Mouse (Mus musculus): ENCODE measurements at regions not wholly inside any gene's neighbourhood (a gene's known extent, or its start where the extent isn't known, plus 50 kb on each side); places are given as distances from the start of the nearest gene placed in this dataset.

- Histone ChIP-seq H3K4me3 (ENCODE audit: insufficient read depth in 1 of 2, low read depth in 1 of 2, low read length in 2 of 2, poor library complexity in 1 of 2, severe bottlenecking in 1 of 2) (no peak overlapping the region), H3K9me3 (ENCODE audit: control insufficient read depth, insufficient read depth, low read depth, low read length) (no peaks in the 10 kb centered on the region), H3K9ac (ENCODE audit: insufficient read depth, low read depth, low read length, poor library complexity, severe bottlenecking) (no peak overlapping the region), H3K27ac (ENCODE audit: insufficient read depth, low read depth, low read length, poor library complexity, severe bottlenecking) (no peak overlapping the region), H3K4me1 (ENCODE audit: control insufficient read depth in 2 of 2, insufficient read depth in 2 of 2, low read length in 2 of 2, poor library complexity in 1 of 2) (no peaks in the 10 kb centered on the region), H3K36me3 (ENCODE audit: control insufficient read depth, insufficient read depth, low read length, poor library complexity, severe bottlenecking) (no peaks in the 10 kb centered on the region)
- no peak for TF ChIP-seq CHD2 (IDR thresholded peaks at IDR 0.05; ENCODE audit: low read depth, low read length)
- no peak for TF ChIP-seq MAFK (IDR thresholded peaks at IDR 0.05; ENCODE audit: insufficient read depth, low read depth, low read length)
- TF ChIP-seq ZNF384 (IDR thresholded peaks at IDR 0.05; ENCODE audit: low read depth, low read length) = no peak
- in situ Hi-C loops (cut with MboI; ENCODE audit: low sequenced_read_pairs in 2 of 2, unreplicated experiment in 2 of 2) = no loop called here
- DNase-seq (ENCODE audit: low read depth, low spot score) = no peak
Measured at GRCm38 (mm10) chr4:10051296-10052267, 822.7 kb upstream of the 2610301B20Rik start.

DNA sequence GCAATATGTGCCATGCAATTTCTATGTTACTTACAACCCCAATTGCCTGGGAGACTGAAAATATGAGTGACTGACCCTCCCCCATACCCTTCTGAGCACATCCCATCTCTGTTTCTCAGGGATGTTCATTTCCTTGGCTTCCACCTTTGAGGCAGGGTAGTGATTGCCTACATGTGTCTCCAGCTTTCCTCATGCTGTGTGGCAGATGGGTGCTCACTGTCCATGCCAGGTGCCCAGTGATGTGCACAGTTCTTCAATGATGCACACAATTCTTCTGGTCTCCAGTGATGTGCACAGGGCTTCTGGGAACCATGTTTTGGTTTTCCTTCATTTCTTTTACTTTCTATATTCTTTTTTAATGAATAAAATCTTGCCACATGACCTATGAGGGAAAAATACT lies 821.4 kb upstream of the 2610301B20Rik start:
- no peak overlapping the region for H3K9ac ChIP-seq (ENCODE audit: insufficient read depth, low read depth, low read length, poor library complexity, severe bottlenecking)
- in situ Hi-C loops (cut with MboI; ENCODE audit: low sequenced_read_pairs in 2 of 2, unreplicated experiment in 2 of 2) = no loop called here
- no peak overlapping the region for H3K27ac ChIP-seq (ENCODE audit: insufficient read depth, low read depth, low read length, poor library complexity, severe bottlenecking)
- no peaks in the 10 kb centered on the region for H3K4me1 ChIP-seq (ENCODE audit: control insufficient read depth in 2 of 2, insufficient read depth in 2 of 2, low read length in 2 of 2, poor library complexity in 1 of 2)
- no peaks in the 10 kb centered on the region for H3K9me3 ChIP-seq (ENCODE audit: control insufficient read depth, insufficient read depth, low read depth, low read length)
- H3K36me3 ChIP-seq (ENCODE audit: control insufficient read depth, insufficient read depth, low read length, poor library complexity, severe bottlenecking) = no peaks in the 10 kb centered on the region
- no peak for DNase-seq (ENCODE audit: low read depth, low spot score)
- H3K4me3 ChIP-seq (ENCODE audit: insufficient read depth in 1 of 2, low read depth in 1 of 2, low read length in 2 of 2, poor library complexity in 1 of 2, severe bottlenecking in 1 of 2) = no peak overlapping the region
- TF ChIP-seq CHD2 (IDR thresholded peaks at IDR 0.05; ENCODE audit: low read depth, low read length) = no peak
- TF ChIP-seq ZNF384 (IDR thresholded peaks at IDR 0.05; ENCODE audit: low read depth, low read length) = no peak
- no peak for TF ChIP-seq MAFK (IDR thresholded peaks at IDR 0.05; ENCODE audit: insufficient read depth, low read depth, low read length)
- no peak for TF ChIP-seq HCFC1 (IDR thresholded peaks at IDR 0.05; ENCODE audit: borderline replicate concordance, insufficient read depth, low read length)
- TF ChIP-seq ZC3H11A (IDR thresholded peaks at IDR 0.05; ENCODE audit: borderline replicate concordance, low read depth, low read length) = no peak

- Histone ChIP-seq H3K4me1 (ENCODE audit: control insufficient read depth in 2 of 2, insufficient read depth in 2 of 2, low read length in 2 of 2, poor library complexity in 1 of 2) (no peaks in the 10 kb centered on the region), H3K36me3 (ENCODE audit: control insufficient read depth, insufficient read depth, low read length, poor library complexity, severe bottlenecking) (no peaks in the 10 kb centered on the region), H3K9me3 (ENCODE audit: control insufficient read depth, insufficient read depth, low read depth, low read length) (no peaks in the 10 kb centered on the region), H3K9ac (ENCODE audit: insufficient read depth, low read depth, low read length, poor library complexity, severe bottlenecking) (no peak overlapping the region), H3K4me3 (ENCODE audit: insufficient read depth in 1 of 2, low read depth in 1 of 2, low read length in 2 of 2, poor library complexity in 1 of 2, severe bottlenecking in 1 of 2) (no peak overlapping the region), H3K27ac (ENCODE audit: insufficient read depth, low read depth, low read length, poor library complexity, severe bottlenecking) (no peak overlapping the region)
- TF ChIP-seq ZNF384 (IDR thresholded peaks at IDR 0.05; ENCODE audit: low read depth, low read length) (no peak), MAFK (IDR thresholded peaks at IDR 0.05; ENCODE audit: insufficient read depth, low read depth, low read length) (no peak), ZC3H11A (IDR thresholded peaks at IDR 0.05; ENCODE audit: borderline replicate concordance, low read depth, low read length) (no peak), CHD2 (IDR thresholded peaks at IDR 0.05; ENCODE audit: low read depth, low read length) (no peak), HCFC1 (IDR thresholded peaks at IDR 0.05; ENCODE audit: borderline replicate concordance, insufficient read depth, low read length) (no peak)
- in situ Hi-C loops (cut with MboI; ENCODE audit: low sequenced_read_pairs in 2 of 2, unreplicated experiment in 2 of 2) = no loop called here
- no peak for DNase-seq (ENCODE audit: low read depth, low spot score)
Measured at GRCm38 (mm10) chr4:10072500-10073106, 801.7 kb upstream of the 2610301B20Rik start.

DNA sequence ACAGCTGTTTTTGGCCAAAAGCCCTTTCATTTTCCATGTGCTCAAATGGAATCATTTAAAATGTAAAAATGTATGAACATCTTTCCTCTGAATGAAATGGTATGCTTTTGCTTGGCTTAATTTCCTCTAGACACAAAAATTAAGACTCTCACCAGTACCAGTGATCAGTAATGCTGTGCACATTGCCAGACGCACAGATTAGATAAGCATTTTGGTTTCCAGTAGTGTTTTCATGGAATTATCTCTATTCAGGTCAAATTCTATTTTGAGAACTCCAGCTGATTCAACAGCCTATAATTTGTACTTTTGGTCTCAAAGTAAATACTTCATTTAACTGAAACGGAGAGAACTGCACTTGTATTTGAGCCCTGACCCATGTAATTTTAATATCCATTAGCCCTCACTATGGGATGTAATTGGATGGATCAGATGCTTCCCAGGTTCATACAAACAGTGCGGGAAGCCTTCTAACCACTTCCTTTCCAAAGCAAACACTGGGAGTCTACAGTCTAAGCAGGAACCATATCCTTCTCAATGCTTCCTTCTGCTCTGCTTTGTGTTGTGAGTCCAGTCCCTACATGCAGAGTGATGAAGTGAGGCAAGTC lies 794.6 kb upstream of the 2610301B20Rik start:
- Histone ChIP-seq H3K27ac (ENCODE audit: insufficient read depth, low read depth, low read length, poor library complexity, severe bottlenecking) (no peak overlapping the region), H3K9ac (ENCODE audit: insufficient read depth, low read depth, low read length, poor library complexity, severe bottlenecking) (no peak overlapping the region), H3K9me3 (ENCODE audit: control insufficient read depth, insufficient read depth, low read depth, low read length) (no peaks in the 10 kb centered on the region), H3K4me3 (ENCODE audit: insufficient read depth in 1 of 2, low read depth in 1 of 2, low read length in 2 of 2, poor library complexity in 1 of 2, severe bottlenecking in 1 of 2) (no peak overlapping the region), H3K36me3 (ENCODE audit: control insufficient read depth, insufficient read depth, low read length, poor library complexity, severe bottlenecking) (no peaks in the 10 kb centered on the region), H3K4me1 (ENCODE audit: control insufficient read depth in 2 of 2, insufficient read depth in 2 of 2, low read length in 2 of 2, poor library complexity in 1 of 2) (no peaks in the 10 kb centered on the region)
- in situ Hi-C loops (cut with MboI; ENCODE audit: low sequenced_read_pairs in 2 of 2, unreplicated experiment in 2 of 2) = no loop called here
- TF ChIP-seq MAFK (IDR thresholded peaks at IDR 0.05; ENCODE audit: insufficient read depth, low read depth, low read length) (no peak), HCFC1 (IDR thresholded peaks at IDR 0.05; ENCODE audit: borderline replicate concordance, insufficient read depth, low read length) (no peak)
- DNase-seq (ENCODE audit: low read depth, low spot score) = no peak

All from ES-E14 (cell line).